Mouse (Mus musculus): ENCODE measurements around the gene Cept1. TPM values are rescaled to one million over a fixed set of nuclear protein-coding genes. Genes with fewer than 3 reads are reported as not detected.
"Not testable (repeated sequence)": the region's sequence is repeated elsewhere in the genome, so short reads cannot be mapped to it uniquely, and the experiment has no call there.

The Cept1 gene
- total RNA-seq (2021) = 10 to 100 TPM; 32.0 to 37.8 TPM
- long read RNA-seq, experiment 1, transcript Cept1-202 (9 exons, 2,814 nt) = major isoform, 14 of 21 reads
- long read RNA-seq, experiment 1, partial matches to known transcripts = 1 of 21 reads
- long read RNA-seq, experiment 1, other reads (novel, unspliced or antisense) = 5 of 21 reads
- long read RNA-seq, experiment 2, transcript Cept1-202 (9 exons, 2,814 nt) = major isoform, 46 of 67 reads
- long read RNA-seq, experiment 2, transcript Cept1-201 (9 exons, 2,020 nt) = minor isoform, 8 of 67 reads
- long read RNA-seq, experiment 2, partial matches to known transcripts = 2 of 67 reads
- long read RNA-seq, experiment 2, other reads (novel, unspliced or antisense) = 11 of 67 reads

DNA sequence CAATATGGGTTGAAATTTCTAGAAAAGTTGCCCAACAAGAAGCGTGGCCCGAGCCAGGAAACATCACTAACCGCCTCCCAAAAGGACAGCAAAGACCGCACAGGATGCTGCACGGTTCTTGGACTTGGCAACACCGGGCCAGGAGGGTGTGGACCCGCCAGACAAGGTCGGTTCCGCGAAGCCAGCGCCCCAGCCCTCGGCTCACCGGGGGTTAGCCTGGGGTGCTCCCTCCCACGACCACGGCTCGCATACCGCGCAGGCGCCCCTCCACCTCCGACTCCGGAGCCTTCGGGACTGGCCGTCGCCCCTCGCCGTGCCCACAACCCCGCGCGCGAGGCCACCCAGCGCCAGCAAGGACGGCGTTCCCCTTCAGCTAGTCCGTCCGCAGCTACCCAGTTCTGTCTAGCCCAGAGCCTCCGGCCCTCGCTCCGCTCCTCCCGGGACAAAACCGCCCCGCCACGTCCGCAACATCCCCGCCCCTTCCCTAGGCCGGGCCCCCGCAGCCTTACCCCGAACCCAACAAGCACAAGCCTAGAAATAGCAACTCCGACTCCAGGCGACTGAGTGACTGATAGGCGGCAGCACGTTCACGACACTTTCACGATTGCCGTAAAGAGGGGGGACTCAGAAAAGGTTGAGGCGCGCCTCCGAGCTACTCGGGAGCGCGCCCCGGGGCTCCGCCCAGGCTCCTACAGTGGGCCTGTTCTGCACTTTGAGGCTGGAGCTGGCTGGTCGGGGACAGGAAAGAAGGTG is at the start of gene Cept1, which contains the start of gene Dram2:
Gene Cept1, minus strand, starts transcription at position 632 of the 753 bp plus-strand sequence.
Gene Dram2, plus strand, starts transcription at position 628 of the 753 bp plus-strand sequence.
- peak; percentile 85 to 86 for DNase-seq (ENCODE audit: low spot score in 2 of 2)

GRCm38 (mm10) chr3:106593631-106594030 is 46.0 kb upstream of the Cept1 start:
- DNase-seq (ENCODE audit: low spot score in 2 of 2) = not testable (repeated sequence)

DNA sequence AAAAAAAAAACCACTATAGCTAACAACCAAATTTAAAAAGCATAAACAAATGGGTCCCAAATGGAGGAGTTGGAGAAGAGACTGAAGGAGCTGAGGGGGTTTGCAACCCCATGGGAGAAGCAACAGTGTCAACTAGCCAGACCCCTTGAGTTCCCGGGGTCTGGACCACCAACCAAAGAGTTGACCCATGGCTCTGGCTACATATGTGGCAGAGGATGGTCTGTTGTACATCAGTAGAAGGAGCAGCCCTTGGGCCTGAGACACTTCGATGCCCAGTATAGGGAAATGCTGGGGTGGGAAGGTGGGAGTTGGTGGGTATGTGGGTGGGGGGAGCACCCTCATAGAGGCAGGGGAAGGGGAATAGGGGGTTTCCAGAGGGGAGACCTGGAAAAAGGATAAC is 31.7 kb upstream of the Cept1 start:
- DNase-seq (ENCODE audit: low spot score in 2 of 2) = no peak

- no peak for DNase-seq (ENCODE audit: low spot score in 2 of 2)
These were observed 25.6 kb upstream of the Cept1 start for GRCm38 (mm10) chr3:106573191-106573590.

DNA sequence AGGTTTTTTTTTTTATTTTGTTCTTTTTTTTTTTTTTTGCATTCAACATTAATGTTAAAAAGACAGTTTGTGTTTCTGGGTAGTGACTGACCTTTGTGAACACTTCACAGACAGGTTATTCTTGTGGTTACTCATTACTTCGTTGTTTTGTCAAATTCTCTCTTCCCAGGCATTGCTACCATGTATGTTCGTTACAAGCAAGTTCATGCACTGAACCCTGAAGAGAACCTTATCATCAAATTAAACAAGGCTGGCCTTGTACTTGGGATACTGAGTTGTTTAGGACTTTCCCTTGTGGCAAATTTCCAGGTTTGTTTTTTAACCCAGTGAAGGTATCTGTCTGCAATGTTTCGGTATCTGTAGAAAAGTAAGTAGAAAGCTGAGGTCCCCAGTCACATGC is 18.3 kb upstream of the Cept1 start:
- DNase-seq (ENCODE audit: low spot score in 2 of 2) = no peak

DNA sequence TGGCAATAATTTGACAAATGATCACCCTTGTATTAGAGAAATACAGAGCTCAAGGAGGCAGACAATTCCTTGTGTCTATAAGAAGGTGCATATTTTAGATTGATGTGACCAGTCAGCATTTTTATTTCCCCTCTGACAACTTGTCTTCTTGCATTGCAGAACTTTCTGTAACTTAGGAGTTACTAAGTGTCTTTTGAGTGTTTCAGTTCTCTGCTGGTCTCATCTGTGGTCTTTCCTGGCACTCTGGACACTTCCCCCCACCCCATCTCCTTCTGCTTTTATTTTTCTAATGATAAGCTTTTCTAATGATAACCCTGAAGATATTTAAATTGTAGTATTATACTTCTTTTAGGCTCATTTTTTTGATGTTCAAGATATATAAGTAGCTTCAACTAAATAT is 10.7 kb upstream of the Cept1 start:
- no peak for DNase-seq (ENCODE audit: low spot score in 2 of 2)

DNA sequence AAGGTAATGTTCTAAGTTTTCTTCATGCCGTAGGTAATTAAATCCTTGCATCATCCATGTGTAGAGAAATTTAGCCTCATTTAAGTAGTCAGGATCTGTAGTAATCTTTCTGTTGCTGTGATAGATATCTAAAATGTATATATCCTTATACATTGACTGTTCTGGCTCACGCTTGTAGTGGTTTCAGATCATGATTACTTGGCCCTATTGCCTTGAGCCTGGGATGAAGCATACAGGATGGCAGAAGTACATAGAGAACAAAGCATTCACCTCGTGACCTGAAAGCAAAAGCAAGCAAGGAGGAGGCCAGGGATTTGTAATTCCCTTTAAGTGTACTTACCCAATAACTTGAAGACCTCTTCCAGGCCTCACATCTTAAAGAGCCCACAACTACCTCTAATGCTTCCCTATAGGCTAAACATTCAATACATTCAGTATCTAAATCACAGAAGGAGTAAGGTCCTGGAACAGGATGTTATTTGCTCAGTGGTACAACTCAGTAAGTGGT is 8.2 kb upstream of the Cept1 start:
- no peak for DNase-seq (ENCODE audit: low spot score in 2 of 2)

DNA sequence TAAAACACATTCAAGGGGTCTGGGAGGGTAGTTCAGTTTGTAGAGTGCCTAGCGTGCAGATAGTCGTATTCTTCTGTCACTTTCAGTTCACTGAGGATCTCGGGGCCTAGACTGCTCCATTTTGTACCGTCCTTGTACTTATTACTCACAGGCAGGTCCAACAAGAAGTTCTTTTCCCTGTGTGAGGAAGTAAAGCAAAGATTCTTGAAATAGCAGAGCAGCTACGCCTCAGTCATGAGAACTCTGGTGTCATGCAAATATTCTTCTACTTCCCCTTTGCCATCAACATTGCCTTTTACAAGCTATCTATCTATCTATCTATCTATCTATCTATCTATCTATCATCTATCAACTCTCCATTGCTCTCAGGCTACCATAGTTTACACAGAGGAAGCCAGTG is 5.8 kb upstream of the Cept1 start:
- DNase-seq (ENCODE audit: low spot score in 2 of 2) = no peak

GRCm38 (mm10) chr3:106548971-106549370 is 1.4 kb upstream of the Cept1 start:
- no peak for DNase-seq (ENCODE audit: low spot score in 2 of 2)

DNA sequence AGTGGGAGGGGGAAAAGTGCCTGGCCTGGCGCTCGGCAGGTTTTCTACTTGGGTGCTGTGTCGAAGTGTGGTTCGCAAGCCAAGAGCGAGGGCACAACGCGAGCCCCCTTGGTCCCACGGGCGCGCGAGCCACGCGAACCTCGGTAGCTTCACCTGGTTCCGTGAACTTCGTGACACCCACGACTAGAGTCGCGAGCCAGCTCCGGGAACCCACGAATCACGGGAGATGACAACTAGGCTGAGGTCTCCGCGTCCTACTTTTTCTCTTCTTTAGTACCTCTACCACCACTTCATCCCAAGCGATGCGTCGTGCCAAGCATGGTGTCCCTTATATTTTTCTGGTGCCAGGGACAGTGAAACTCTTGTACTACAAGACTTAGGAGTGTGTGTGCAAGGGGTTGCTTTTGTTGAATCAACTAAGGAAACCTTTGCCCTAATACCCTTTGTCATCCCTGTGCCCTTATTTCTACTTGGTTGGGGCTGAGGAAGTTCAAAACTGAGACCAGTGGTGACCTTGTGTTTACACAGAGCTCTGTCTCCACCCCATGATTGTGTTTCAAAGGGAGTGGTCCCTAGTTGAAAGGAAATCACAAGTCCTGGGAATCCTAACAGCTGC is 430 bp upstream of the Cept1 start:
- DNase-seq (ENCODE audit: low spot score in 2 of 2) = no peak

DNA sequence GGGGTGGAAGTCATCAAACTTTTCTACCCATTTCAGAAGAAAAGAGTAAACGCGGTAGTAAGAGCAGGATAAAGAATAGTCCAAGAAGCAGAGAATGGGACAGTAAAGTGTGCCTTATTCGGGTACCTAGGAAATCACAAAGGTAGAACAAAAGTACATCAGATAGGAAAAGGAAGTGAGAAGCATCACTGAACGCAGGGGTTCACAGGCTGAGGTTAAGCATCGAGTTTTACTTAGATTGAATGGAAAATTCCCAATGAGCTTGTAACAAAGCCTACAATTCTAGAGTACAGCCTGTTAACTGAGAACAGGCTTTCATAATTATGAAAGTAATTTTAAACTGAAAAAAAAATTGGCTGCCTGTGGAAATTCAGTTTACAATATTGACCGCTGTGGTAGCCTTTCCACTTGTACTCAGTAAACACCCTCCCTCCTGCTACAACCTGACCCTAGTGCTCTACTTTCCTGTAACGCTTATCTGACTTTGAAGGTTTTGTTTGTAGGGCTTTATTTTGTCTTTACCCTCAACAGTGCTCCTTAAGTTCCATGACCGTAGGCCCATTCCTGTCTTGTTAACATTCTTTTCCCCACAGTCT is 2.8 kb downstream of the Cept1 start:
- DNase-seq (ENCODE audit: low spot score in 2 of 2) = no peak

GRCm38 (mm10) chr3:106533277-106533676 is 14.3 kb downstream of the Cept1 start:
- DNase-seq (ENCODE audit: low spot score in 2 of 2) = no peak

DNA sequence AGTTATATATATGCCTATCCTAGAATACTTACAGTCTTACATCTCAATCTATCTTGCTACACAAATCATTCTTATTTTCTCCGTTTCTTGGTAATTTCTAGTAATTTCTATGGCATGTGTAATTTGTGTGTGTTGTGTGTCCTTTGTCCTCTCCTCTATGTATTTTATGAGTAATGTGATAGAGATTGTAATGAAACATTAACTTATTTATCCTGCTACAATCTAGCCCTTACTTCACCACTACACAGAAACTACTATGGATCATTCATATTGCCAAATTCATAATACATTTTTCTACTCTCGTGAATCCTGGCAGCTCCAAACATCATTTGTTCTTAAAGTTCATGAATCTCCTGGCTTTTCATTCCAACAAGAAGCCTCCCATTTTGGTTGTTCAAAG is 19.6 kb downstream of the Cept1 start:
- no peak for DNase-seq (ENCODE audit: low spot score in 2 of 2)

- no peak for DNase-seq (ENCODE audit: low spot score in 2 of 2)
These were observed 21.2 kb downstream of the Cept1 start for GRCm38 (mm10) chr3:106526411-106526810.

GRCm38 (mm10) chr3:106522730-106523129 is 24.9 kb downstream of the Cept1 start:
- no peak for DNase-seq (ENCODE audit: low spot score in 2 of 2)

- no peak for DNase-seq (ENCODE audit: low spot score in 2 of 2)
These were observed 32.6 kb downstream of the Cept1 start for GRCm38 (mm10) chr3:106515016-106515415.

DNA sequence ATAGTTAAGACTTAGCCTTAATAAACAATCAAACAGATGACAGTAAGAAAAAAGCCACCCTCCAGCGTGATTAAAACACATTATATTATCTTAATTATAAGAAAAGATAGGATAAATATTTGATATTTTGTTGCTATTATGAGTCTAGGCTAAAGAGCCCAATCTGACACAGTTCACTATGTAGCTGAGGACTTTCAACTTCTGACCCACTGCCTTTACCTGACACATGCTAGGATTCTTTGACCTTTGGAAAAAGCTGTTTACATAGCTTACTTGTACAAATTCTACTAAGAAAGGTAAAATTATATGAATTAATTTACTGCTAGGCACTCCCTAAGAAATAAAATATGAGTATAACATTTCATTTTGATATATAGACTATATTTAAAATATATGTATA is 36.9 kb downstream of the Cept1 start:
- DNase-seq (ENCODE audit: low spot score in 2 of 2) = no peak

GRCm38 (mm10) chr3:106502892-106503291 is 44.7 kb downstream of the Cept1 start:
- DNase-seq (ENCODE audit: low spot score in 2 of 2) = no peak

DNA sequence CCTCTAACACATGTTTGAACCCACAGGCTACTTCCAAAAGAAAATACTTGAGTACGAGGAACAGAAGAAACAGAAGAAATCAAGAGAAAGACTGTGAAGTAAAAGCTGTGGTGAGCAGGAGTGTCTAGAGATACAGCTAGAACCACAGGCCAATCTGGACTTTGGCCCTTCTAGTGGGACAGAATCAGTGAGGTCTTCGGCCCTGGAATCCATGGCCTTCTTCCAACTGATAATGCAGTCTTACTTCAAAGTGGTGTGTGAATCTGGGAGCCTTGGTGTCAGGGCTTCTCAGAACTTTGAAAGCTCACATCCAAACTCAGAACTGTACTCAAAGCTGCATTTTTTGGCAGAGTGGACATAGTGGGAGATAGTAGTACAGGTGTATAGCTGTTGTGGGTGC is 47.1 kb downstream of the Cept1 start:
- DNase-seq (ENCODE audit: low spot score in 2 of 2) = no peak

DNA sequence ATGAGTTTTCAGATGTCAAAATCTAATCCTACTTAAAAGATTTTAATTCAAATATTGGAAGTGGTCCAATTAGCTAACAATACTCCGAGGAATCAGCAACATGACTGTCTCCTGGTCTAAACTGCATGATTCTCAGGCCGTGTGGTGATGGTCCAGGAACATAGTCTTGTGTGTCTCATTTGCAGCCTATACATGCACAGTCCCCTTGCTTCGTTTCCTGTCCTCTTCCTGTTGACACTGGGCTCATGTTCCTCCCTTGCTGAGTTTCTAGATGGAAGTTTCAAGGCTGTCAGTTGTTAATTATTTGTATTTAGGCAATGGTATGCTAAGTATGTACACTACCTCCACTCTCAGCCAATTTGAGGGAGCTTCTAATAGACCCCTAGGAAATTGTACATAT is 50.6 kb downstream of the Cept1 start:
- no peak for DNase-seq (ENCODE audit: low spot score in 2 of 2)

DNA sequence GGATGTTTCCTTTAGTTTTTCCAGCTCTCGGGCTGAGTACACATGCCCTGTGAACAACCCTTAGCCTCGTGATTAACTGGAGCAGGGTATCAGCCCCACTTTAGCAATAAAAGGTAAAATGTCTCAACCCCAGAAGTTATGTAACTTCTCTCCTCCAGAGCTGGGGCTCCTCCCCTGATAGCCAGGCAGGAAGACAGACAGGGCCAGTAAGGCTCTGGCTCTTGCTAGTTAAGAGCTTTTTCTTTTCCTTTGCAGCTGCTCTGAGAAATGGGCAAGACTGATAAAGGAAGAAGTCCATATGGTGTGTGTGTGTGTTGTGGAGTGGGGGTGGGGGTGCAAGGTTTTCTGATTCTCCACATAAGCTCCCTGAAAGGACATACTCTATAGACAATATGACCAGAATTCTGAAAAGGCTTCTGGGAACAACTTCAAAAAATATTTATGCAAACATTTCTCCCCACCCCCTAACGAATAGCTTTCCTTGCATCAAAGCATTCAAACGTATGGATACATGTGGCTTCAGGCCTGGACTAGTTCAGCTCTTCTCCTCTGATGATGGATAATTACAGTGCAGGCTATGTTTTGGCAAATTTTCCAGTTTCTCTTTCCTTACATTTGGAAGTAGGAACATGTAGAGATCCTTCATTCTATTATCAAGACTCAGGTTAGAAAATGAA is 51.4 kb downstream of the Cept1 start:
- DNase-seq (ENCODE audit: low spot score in 2 of 2) = no peak
